In genomic region chr5:98255176-98255575, GRCm38 (mm10) we compare ENCODE assay signal across 11 mouse cellular contexts. TPM values are rescaled to one million over a fixed set of nuclear protein-coding genes. Genes with fewer than 3 reads are reported as not detected.
DNase-seq lines count a peak whose midpoint lies in the region; ATAC-seq lines count a peak whose summit lies in the region.
"Had no signal": no experiment of that assay in that cellular context is flagged by ENCODE, and none has a peak within 500 bp of the region (broad histone marks: within the 10 kb centered on the region; RNA-seq: fewer than 3 reads in every experiment).

No protein-coding gene starts in this region.

- no peak for ATAC-seq in hindbrain, embryonic 11.5 days (ENCODE audit: low FRiP score)
- ATAC-seq in hindbrain, embryonic 12.5 days (ENCODE audit: low FRiP score), result no peak
- no peak for ATAC-seq in limb, embryonic 13.5 days (ENCODE audit: low FRiP score, low read depth)
- no peak for ATAC-seq in neural tube, embryonic 12.5 days (ENCODE audit: low FRiP score, low read depth)

- no peaks in the 10 kb centered on the region; the same call in 1 of the 2 replicates for H3K4me1 ChIP-seq in hindbrain, embryonic 11.5 days (replicated peaks; ENCODE audit: control insufficient read depth, insufficient read depth, low read length)
- H3K4me1 ChIP-seq in hindbrain, embryonic 12.5 days, result peaks cover 17% of the 10 kb centered on the region; the same call in 1 of the 2 replicates
- peaks cover 21% of the 10 kb centered on the region for H3K4me1 ChIP-seq in limb, embryonic 13.5 days
- peaks cover 16% of the 10 kb centered on the region for H3K4me1 ChIP-seq in neural tube, embryonic 12.5 days

- H3K9me3 ChIP-seq in hindbrain, embryonic 11.5 days (ENCODE audit: control insufficient read depth, low read length), result no peaks in the 10 kb centered on the region
- no peaks in the 10 kb centered on the region for H3K9me3 ChIP-seq in hindbrain, embryonic 12.5 days (replicated peaks)
- H3K9me3 ChIP-seq in limb, embryonic 13.5 days, result no peaks in the 10 kb centered on the region
- H3K9me3 ChIP-seq in neural tube, embryonic 12.5 days, result no peaks in the 10 kb centered on the region
- H3K9me3 ChIP-seq: limb, embryonic 12.5 days; stomach, embryonic 15.5 days had no signal

- H3K4me2 ChIP-seq in hindbrain, embryonic 11.5 days (replicated peaks; ENCODE audit: low read depth, low read length), result no peak overlapping the region
- H3K4me2 ChIP-seq in hindbrain, embryonic 12.5 days (replicated peaks), result no peak overlapping the region
- peak overlapping the region; percentile 21; the same call in 1 of the 2 replicates for H3K4me2 ChIP-seq in limb, embryonic 13.5 days (replicated peaks)
- H3K4me2 ChIP-seq in neural tube, embryonic 12.5 days (replicated peaks), result peak overlapping the region; percentile 97; the same call in 1 of the 2 replicates

- peaks cover 20% of the 10 kb centered on the region for H3K27me3 ChIP-seq in hindbrain, embryonic 11.5 days (ENCODE audit: control insufficient read depth, insufficient read depth, low read length)
- H3K27me3 ChIP-seq in hindbrain, embryonic 12.5 days, result peaks cover 66% of the 10 kb centered on the region
- H3K27me3 ChIP-seq in limb, embryonic 13.5 days, result peaks cover 78% of the 10 kb centered on the region
- H3K27me3 ChIP-seq in neural tube, embryonic 12.5 days (replicated peaks), result peaks cover 42% of the 10 kb centered on the region

- no peak overlapping the region for H3K27ac ChIP-seq in hindbrain, embryonic 11.5 days (ENCODE audit: low read depth, low read length)
- no peak overlapping the region for H3K27ac ChIP-seq in hindbrain, embryonic 12.5 days
- no peak overlapping the region for H3K27ac ChIP-seq in limb, embryonic 13.5 days
- no peak overlapping the region for H3K27ac ChIP-seq in neural tube, embryonic 12.5 days
- H3K27ac ChIP-seq: gastrocnemius, adult 2 months; limb, embryonic 12.5 days; stomach, embryonic 15.5 days had no signal

- DNase-seq in hindbrain, embryonic 11.5 days (ENCODE audit: low spot score), result peak; percentile 48
- DNase-seq in embryo, embryonic 11 days, result peak; percentile 47
- DNase-seq in frontal cortex, adult 2 months (ENCODE audit: extremely low spot score in 1 of 2, low spot score in 1 of 2), result no peak
- no peak for DNase-seq in right cerebral cortex, adult 18-20 months
- DNase-seq: gastrocnemius, adult 2 months; thymus, postnatal 4 days had no signal

- WGBS in hindbrain, embryonic 11.5 days, result 3% methylated on average over 12 of the region's 12 CpGs
- WGBS in hindbrain, embryonic 12.5 days, result 3% methylated on average over 12 of the region's 12 CpGs
- WGBS in limb, embryonic 13.5 days, result 3% methylated on average over 12 of the region's 12 CpGs
- 4% methylated on average over 12 of the region's 12 CpGs for WGBS in neural tube, embryonic 12.5 days

- no peak overlapping the region for H3K9ac ChIP-seq in hindbrain, embryonic 11.5 days (ENCODE audit: low read depth, low read length)
- no peak overlapping the region for H3K9ac ChIP-seq in hindbrain, embryonic 12.5 days
- no peak overlapping the region for H3K9ac ChIP-seq in limb, embryonic 13.5 days
- no peak overlapping the region for H3K9ac ChIP-seq in neural tube, embryonic 12.5 days
- H3K9ac ChIP-seq: stomach, embryonic 15.5 days had no signal

- H3K4me3 ChIP-seq in hindbrain, embryonic 11.5 days (ENCODE audit: low read depth, low read length), result no peak overlapping the region
- H3K4me3 ChIP-seq in hindbrain, embryonic 12.5 days, result no peak overlapping the region
- H3K4me3 ChIP-seq in limb, embryonic 13.5 days, result 0 out of 2 replicates have a peak overlapping the region, but pooled peaks have one; percentile 3
- H3K4me3 ChIP-seq in neural tube, embryonic 12.5 days, result no peak overlapping the region

- H3K36me3 ChIP-seq in hindbrain, embryonic 11.5 days (ENCODE audit: control insufficient read depth, insufficient read depth, low read length), result no peaks in the 10 kb centered on the region
- H3K36me3 ChIP-seq in hindbrain, embryonic 12.5 days, result no peaks in the 10 kb centered on the region
- H3K36me3 ChIP-seq in limb, embryonic 13.5 days, result no peaks in the 10 kb centered on the region
- no peaks in the 10 kb centered on the region for H3K36me3 ChIP-seq in neural tube, embryonic 12.5 days
- H3K36me3 ChIP-seq: limb, embryonic 12.5 days; stomach, embryonic 15.5 days had no signal

RNA-seq across cellular contexts. Expression of gene Fgf5, which starts 1.2 kb away (rescaled TPM):
- 0.76 and 1.5 TPM in 2 replicates for polyA plus RNA-seq in hindbrain, embryonic 11.5 days (2014; fragmentation: Nextera tagmentation; extraction: Ambion mirVana)
- polyA plus RNA-seq in hindbrain, embryonic 12.5 days (2016; fragmentation: Nextera tagmentation; extraction: Ambion mirVana), result 0.75 and 1.2 TPM in 2 replicates
- 1.0 and 1.4 TPM in 2 replicates for polyA plus RNA-seq in limb, embryonic 13.5 days (2015; fragmentation: Nextera tagmentation; extraction: Ambion mirVana)
- polyA plus RNA-seq in neural tube, embryonic 12.5 days (2016; fragmentation: Nextera tagmentation; extraction: Ambion mirVana), result 1.5 and 1.7 TPM in 2 replicates
- 1.2 and 1.4 TPM in 2 replicates for polyA plus RNA-seq in frontal cortex, adult 2 months (2012; rRNA removed)

Comparison
In these comparisons a context has a peak if more than half of its experiments do, and no peak if none do; other contexts are left out.
1. DNase-seq: peak in hindbrain, embryonic 11.5 days (single experiment) and embryo, embryonic 11 days (single experiment); none in frontal cortex, adult 2 months (0 of 2) and right cerebral cortex, adult 18-20 months (single experiment).
2. H3K4me2 ChIP-seq: peak in limb, embryonic 13.5 days (single experiment) and neural tube, embryonic 12.5 days (single experiment); none in hindbrain, embryonic 11.5 days (single experiment) and hindbrain, embryonic 12.5 days (single experiment).